Mouse (Mus musculus) olfactory bulb, adult 2 months (tissue): Measurements from ENCODE around the gene Hdac11. TPM values are rescaled to one million over a fixed set of nuclear protein-coding genes. Genes with fewer than 3 reads are reported as not detected.

Experiments
- H3K27ac ChIP-seq: fragments of 200-500 bp; 2 replicates; pipeline ENCODE4 v1.5.1; 2012; ENCODE audit warnings: low read depth, low read length; ENCODE audit not compliant: insufficient read depth
- H3K4me1 ChIP-seq: fragments of 200-500 bp; 2 replicates; pipeline ENCODE4 v1.6.1; 2012; ENCODE audit warnings: low read length; ENCODE audit not compliant: control insufficient read depth, insufficient read depth
- H3K4me3 ChIP-seq: fragments of 200-500 bp; 2 replicates; pipeline ENCODE4 v1.5.1; 2012; ENCODE audit warnings: mild to moderate bottlenecking, low read depth, low read length, moderate library complexity; ENCODE audit not compliant: insufficient read depth
- CTCF ChIP-seq: fragments of 200-500 bp; IDR thresholded peaks from 2 replicates; pipeline ENCODE4 v1.5.1; 2012; ENCODE audit warnings: low read depth, mild to moderate bottlenecking, low read length, moderate library complexity; ENCODE audit not compliant: insufficient read depth
- POLR2A ChIP-seq: fragments of 200-500 bp; IDR thresholded peaks from 2 replicates; pipeline ENCODE4 v1.6.1; 2012; ENCODE audit warnings: mild to moderate bottlenecking, low read depth, low read length, moderate library complexity; ENCODE audit not compliant: insufficient read depth
- WGBS: fragments of 180-500 bp; shearing (Covaris S2); methylation state at CpG from one replicate; pipeline ENCODE4 v1.1.7; 2018; 5-methylcytosine and 5-hydroxymethylcytosine counted together
- polyA plus RNA-seq: library from polyadenylated mRNA; stranded (reverse); fragments of >200 nt; gene quantifications from 2 replicates; pipeline ENCODE4 v1.2.4, GENCODE M21; 2012; ENCODE audit warnings: low replicate concordance; ENCODE audit not compliant: missing spikeins, insufficient read depth, insufficient read length

Gene Hdac11
- polyA plus RNA-seq, 1 experiment = not detected

DNA sequence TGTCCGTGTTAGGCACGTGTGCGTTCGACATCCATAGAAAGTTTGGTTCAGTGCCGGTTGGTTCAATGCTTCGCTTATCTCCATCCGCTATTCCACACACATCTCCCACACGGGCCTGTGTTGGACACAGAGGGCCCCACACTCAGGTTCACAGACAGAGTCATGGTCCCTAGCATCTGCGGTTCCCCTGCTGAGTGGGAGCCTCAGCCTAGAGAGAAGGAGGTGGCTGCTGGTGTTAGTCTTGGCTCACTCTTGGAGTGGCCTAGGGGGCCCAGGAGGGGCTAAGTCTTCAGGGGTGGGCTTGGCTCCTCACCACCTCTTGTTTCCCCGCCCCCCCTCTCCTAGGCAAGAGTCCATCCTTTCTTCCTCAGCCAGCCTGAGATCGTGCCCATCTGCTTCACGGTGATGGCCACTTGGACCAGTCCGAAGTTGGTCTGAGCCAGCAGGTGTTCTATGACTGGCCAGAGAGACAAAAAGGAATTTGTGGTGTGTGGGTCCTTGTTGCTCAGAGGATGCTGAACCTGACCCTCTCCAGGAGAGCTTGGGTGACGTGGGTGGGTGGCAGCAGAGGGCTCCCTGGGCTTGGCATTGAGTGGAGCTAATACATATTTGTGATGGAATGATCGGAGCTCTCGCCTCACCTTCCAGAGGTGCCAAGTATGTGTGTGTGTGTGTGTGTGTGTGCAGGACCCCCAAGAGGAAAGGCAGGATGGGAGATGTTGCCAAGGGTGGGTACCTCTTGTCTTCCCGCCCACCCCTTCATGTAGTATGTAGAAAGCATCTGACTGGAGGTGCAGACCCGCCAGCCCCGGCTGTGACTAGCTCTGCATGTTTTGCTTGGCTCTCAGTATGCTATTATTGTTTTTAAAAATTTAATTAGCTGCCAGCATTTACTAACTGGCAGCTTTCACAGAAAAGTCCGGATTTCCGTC lies 57.1 kb downstream of the Hdac11 start:
- peaks cover 22% of the 10 kb centered on the region for H3K4me1 ChIP-seq
- H3K4me3 ChIP-seq = peak overlapping the region; percentile 33
- 47% methylated on average over 21 of the region's 21 CpGs for WGBS
- H3K27ac ChIP-seq = no peak overlapping the region
- TF ChIP-seq POLR2A (no peak), CTCF (no peak)

- Histone ChIP-seq H3K4me3 (no peak overlapping the region), H3K4me1 (peaks cover 29% of the 10 kb centered on the region), H3K27ac (no peak overlapping the region)
- TF ChIP-seq CTCF (no peak), POLR2A (no peak)
- 32% methylated on average over 1 of the region's 1 CpGs for WGBS
These were observed 59.0 kb downstream of the Hdac11 start for GRCm38 (mm10) chr6:91215454-91215853.

DNA sequence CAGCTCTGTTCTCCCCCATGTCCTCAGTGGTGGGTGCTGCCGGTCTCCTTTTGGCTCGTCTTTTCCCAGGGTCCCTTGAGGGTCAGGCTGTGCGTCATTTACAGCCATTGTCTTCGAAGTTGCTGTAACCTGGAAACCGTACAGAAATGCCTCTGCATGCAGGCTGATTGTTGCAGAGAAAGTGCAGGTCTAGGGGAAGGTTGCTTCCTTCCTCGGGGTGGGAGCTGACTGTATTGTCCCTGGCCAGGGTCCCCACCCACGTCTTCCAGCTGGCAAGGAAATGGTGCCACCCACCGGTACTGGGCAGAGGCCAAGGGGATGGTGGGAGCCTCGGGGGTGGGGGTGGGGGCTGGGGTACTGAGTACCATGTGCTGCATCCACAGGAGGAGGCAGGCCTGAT lies 62.0 kb downstream of the Hdac11 start:
- 34% methylated on average over 9 of the region's 9 CpGs for WGBS
- H3K27ac ChIP-seq = no peak overlapping the region
- peaks cover 17% of the 10 kb centered on the region for H3K4me1 ChIP-seq
- no peak overlapping the region for H3K4me3 ChIP-seq
- TF ChIP-seq POLR2A (no peak), CTCF (no peak)

DNA sequence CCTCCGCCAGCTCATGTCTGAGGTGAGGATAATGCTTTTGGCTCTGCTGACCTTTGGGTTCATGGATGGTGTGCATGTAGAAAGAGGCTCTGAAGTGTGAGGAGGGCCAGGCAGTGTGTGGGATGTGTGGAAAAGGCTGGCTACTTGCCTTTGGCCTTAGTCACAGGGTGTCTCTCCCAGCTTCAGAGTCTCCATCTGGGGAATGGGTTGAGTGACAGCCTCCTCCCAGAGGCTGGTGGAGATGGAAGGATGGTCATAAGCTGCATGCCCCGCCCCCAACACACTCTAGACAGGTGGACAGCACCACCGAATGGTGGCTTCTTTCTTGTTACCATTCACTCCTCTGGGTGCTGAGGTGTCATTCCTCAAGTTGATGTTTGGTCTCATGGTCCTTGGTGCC lies 62.4 kb downstream of the Hdac11 start:
- no peak for TF ChIP-seq CTCF
- TF ChIP-seq POLR2A = no peak
- H3K4me1 ChIP-seq = peaks cover 13% of the 10 kb centered on the region
- no peak overlapping the region for H3K4me3 ChIP-seq
- H3K27ac ChIP-seq = no peak overlapping the region
- 85% methylated on average over 3 of the region's 3 CpGs for WGBS

GRCm38 (mm10) chr6:91220062-91220461 lies 63.6 kb downstream of the Hdac11 start:
- no peak overlapping the region for H3K4me3 ChIP-seq
- TF ChIP-seq CTCF = no peak
- TF ChIP-seq POLR2A = no peak
- H3K27ac ChIP-seq = no peak overlapping the region
- H3K4me1 ChIP-seq = peaks cover 12% of the 10 kb centered on the region

- H3K27ac ChIP-seq = no peak overlapping the region
- no peak for TF ChIP-seq CTCF
- no peak for TF ChIP-seq POLR2A
- H3K4me3 ChIP-seq = no peak overlapping the region
- WGBS = 65% methylated on average over 3 of the region's 3 CpGs
- peaks cover 10% of the 10 kb centered on the region; the same call in 1 of the 2 replicates for H3K4me1 ChIP-seq
These were observed 64.6 kb downstream of the Hdac11 start for GRCm38 (mm10) chr6:91221094-91221493.

GRCm38 (mm10) chr6:91222694-91223346 lies 66.4 kb downstream of the Hdac11 start:
- Histone ChIP-seq H3K27ac (no peak overlapping the region), H3K4me3 (no peak overlapping the region), H3K4me1 (peaks cover 10% of the 10 kb centered on the region; the same call in 1 of the 2 replicates)
- 76% methylated on average over 10 of the region's 10 CpGs for WGBS
- TF ChIP-seq POLR2A = no peak
- no peak for TF ChIP-seq CTCF

Other genes starting within 250 kb of the Hdac11 start
- not detected in 2 replicates for gene Iqsec1, start 168.0 kb upstream of the Hdac11 start, polyA plus RNA-seq
- gene Nup210, start 39.8 kb upstream of the Hdac11 start, polyA plus RNA-seq = not detected in 2 replicates
- not detected in 2 replicates for gene Fbln2, start 55.8 kb downstream of the Hdac11 start, polyA plus RNA-seq